Mouse (Mus musculus): ENCODE data around the gene Syne2.

- TF ChIP-seq CTCF (IDR thresholded peaks at IDR 0.05; ENCODE audit: insufficient read depth, low read length) = no peak
- no peak for TF ChIP-seq POLR2A (IDR thresholded peaks at IDR 0.05; ENCODE audit: borderline replicate concordance, extremely low read depth, low read depth, low read length)
Observed at GRCm38 (mm10) chr12:76049343-76049742, 231.4 kb downstream of the Syne2 start.
